Mouse (Mus musculus): ENCODE measurements around the gene Matn4.

DNA sequence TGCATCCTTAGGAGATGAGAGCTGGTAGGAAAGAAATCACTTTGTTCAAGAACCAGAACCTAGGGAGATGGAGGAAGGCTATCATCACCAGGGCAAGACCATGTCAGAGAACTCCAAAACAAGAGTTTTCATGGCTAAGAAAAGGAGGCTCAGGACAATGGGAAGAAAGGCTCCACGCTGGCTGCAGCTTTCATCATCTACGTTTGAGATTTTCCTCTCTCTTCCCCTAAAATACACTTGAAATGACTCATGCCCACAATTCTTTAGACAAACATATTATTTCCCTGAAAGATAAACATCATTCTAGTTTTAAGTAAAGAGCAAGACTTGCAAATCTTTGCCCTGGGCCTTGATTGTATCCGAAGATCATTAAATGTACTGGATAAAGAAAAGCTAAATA, 33.6 kb downstream of the Matn4 start:
- TF ChIP-seq CTCF (IDR thresholded peaks at IDR 0.05; ENCODE audit: low read depth) (no peak), EP300 (optimal IDR thresholded peaks at IDR 0.05) (no peak)

Measured in stomach, postnatal 0 days (tissue).